Mouse (Mus musculus) E14TG2a.4 (cell line): ENCODE measurements around the gene Cdcp1.
A peak's percentile ranks its signal among the peaks of the same experiment; 100 is the strongest.

Experiments used
- H3K27me3 ChIP-seq: 2 replicates; pipeline ENCODE4 v1.6.1; 2014; ENCODE audit warnings: low read length, control low read depth; ENCODE audit not compliant: insufficient read depth
- H3K36me3 ChIP-seq: 2 replicates; pipeline ENCODE4 v1.6.1; 2014; ENCODE audit warnings: low read length, control low read depth; ENCODE audit not compliant: insufficient read depth
- H3K4me1 ChIP-seq: replicated peaks from 2 replicates; pipeline ENCODE4 v1.6.1; 2014; ENCODE audit warnings: low read depth, low read length, control low read depth
- H3K4me3 ChIP-seq: replicated peaks from 2 replicates; pipeline ENCODE4 v1.5.1; 2014; ENCODE audit warnings: mild to moderate bottlenecking, low read length
- H3K9me3 ChIP-seq: 2 replicates; pipeline ENCODE4 v1.6.1; 2014; ENCODE audit warnings: low read length, control low read depth
- CTCF ChIP-seq: conservative IDR thresholded peaks from 2 replicates; pipeline ENCODE4 v1.5.1; 2014; ENCODE audit warnings: low read length
- NANOG ChIP-seq: IDR thresholded peaks from 2 replicates; pipeline ENCODE4 v1.6.1; 2014; ENCODE audit warnings: borderline replicate concordance, low read length, mixed read lengths
- POU5F1 ChIP-seq: IDR thresholded peaks from 2 replicates; pipeline ENCODE4 v1.6.1; 2014; ENCODE audit warnings: low read length, borderline replicate concordance

Gene Cdcp1

DNA sequence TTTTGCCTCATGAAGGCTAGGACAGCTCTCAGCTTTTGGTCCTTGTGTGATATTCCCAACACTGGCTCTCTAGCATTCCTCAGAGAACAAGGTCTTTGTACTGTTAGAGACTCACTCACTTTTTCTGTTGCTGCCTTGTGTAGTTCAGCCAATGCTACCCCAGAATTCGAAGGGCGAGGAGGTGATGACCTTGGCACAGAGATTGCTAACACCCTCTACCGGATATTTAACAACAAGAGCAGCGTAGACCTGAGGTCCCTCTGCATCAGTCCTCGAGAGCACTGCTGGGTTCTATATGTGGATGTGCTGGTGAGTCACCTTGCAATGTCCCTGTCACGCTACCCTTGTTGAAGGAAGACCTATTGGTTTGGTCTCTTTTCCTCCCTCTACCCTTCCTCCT, 88.2 kb downstream of the Cdcp1 start:
- Histone ChIP-seq H3K4me1 (no peaks in the 10 kb centered on the region), H3K4me3 (no peak overlapping the region), H3K27me3 (no peaks in the 10 kb centered on the region), H3K36me3 (peaks cover 96% of the 10 kb centered on the region), H3K9me3 (no peaks in the 10 kb centered on the region)
- TF ChIP-seq CTCF (no peak), POU5F1 (no peak), NANOG (no peak)

DNA sequence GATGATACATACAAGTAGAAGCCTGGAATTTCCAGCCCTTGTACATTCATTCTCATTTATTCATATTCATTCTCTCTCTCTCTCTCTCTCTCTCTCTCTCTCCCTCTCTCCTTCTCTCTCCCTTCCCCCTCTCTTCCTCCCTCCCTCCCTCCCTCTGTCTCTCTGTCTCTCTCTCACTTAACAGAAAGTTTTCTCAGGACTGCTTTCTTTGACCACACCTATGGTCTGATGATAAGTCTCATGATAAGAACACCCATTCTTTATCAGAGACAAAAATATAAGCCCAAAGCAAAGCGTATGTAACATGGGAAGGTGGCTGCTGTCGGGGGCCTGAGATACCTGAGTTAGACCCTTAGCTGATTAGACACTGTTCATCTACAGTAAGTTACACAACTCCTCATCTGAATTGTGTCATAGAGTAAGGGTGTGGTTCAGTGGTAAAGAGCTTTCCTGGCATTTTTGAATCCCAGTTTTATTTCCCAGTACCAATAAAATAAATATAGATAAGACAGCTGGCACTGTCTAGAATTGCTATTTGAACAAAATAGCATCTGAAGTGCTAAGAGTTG, 91.3 kb downstream of the Cdcp1 start:
- Histone ChIP-seq H3K27me3 (no peaks in the 10 kb centered on the region), H3K4me3 (no peak overlapping the region), H3K36me3 (peaks cover 94% of the 10 kb centered on the region), H3K9me3 (no peaks in the 10 kb centered on the region), H3K4me1 (no peaks in the 10 kb centered on the region)
- TF ChIP-seq POU5F1 (no peak), NANOG (no peak)

DNA sequence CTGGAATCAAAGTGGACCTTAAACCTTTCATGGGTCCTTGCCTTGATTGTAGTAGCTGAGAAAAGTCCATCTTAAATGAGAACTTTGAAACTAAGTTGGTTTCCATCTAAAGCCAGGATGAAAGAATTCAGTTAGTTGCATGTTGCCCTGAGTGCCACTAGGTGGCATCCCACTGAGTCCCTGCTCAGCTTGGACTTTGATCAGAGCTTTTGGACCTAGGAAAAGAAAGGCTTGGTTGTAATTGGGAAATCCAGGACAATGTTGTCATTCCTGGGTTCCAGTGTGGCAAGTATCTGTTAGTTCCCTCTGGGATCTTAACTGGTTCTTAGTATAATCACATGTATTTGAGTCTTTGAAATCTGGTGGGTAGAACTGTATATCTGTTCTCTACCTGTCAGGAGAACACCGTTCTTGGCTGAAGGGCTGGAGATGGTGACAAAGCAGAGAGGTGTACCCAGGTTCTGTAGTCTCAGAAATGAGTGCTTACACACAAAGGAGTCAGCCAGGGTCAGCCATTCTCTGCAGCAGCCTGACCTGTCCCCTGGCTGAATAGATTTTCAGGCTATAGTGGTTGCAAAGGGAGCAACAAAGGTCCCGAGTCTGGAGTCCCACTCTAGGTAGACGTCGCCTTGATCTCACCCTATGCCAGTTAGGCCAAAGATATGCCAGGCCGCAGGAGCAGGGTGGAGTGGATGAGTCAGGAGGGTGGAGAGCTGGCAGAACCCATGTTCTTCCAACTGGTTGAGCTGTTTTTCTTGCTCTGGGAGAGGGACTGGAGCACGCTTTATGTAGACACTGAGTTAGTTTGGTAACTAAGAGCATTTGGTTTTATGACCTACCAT, 92.0 kb downstream of the Cdcp1 start:
- Histone ChIP-seq H3K27me3 (no peaks in the 10 kb centered on the region), H3K9me3 (no peaks in the 10 kb centered on the region), H3K4me1 (no peaks in the 10 kb centered on the region), H3K36me3 (peaks cover 94% of the 10 kb centered on the region), H3K4me3 (no peak overlapping the region)
- TF ChIP-seq NANOG: no peak
- peak; percentile 83 for TF ChIP-seq CTCF

DNA sequence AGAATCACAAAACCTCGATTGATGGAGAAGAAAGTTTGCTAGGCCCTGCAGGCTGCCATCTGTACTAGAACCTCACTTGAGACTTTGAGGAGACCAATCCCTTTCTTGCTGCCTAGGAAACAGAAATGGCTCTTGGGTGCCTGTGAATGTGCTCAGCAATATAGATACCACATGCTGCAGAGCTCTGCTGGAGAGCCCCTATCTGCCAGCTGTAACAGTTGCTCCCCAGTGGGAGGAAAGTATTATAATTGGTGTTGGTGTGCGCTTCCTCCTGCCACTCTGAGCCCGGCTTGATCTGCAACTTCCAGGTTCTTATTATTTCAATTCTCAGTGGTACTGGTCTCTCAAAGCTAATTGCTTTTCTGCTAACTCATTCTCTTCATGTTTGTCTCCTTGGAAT, 92.8 kb downstream of the Cdcp1 start:
- no peak for TF ChIP-seq NANOG
- TF ChIP-seq POU5F1: no peak
- TF ChIP-seq CTCF: no peak

More for the DNA sequence above, 92.8 kb downstream of the Cdcp1 start:
- H3K4me3 ChIP-seq: no peak overlapping the region
- no peaks in the 10 kb centered on the region for H3K9me3 ChIP-seq
- H3K4me1 ChIP-seq: no peaks in the 10 kb centered on the region
- no peaks in the 10 kb centered on the region for H3K27me3 ChIP-seq
- peaks cover 94% of the 10 kb centered on the region for H3K36me3 ChIP-seq
